Mouse (Mus musculus) adrenal gland, adult 8-10 months (tissue): Measurements from ENCODE around the gene Spty2d1. TPM values are rescaled to one million over a fixed set of nuclear protein-coding genes. Genes with fewer than 3 reads are reported as not detected.
A peak's percentile ranks its signal among the peaks of the same experiment; 100 is the strongest.
"Not testable (repeated sequence)": the region's sequence is repeated elsewhere in the genome, so short reads cannot be mapped to it uniquely, and the experiment has no call there.

Source experiments
- DNase-seq: peaks from one replicate; pipeline ENCODE4 v3.0.0; 2022
- total RNA-seq, 4 experiments: library from RNA; stranded (reverse); gene quantifications; 2 replicates each; pipeline ENCODE4 v1.2.4; 2022

Spty2d1 gene
- 10 to 100 TPM; 17.3 to 19.7 (median 18.9) TPM for total RNA-seq

DNA sequence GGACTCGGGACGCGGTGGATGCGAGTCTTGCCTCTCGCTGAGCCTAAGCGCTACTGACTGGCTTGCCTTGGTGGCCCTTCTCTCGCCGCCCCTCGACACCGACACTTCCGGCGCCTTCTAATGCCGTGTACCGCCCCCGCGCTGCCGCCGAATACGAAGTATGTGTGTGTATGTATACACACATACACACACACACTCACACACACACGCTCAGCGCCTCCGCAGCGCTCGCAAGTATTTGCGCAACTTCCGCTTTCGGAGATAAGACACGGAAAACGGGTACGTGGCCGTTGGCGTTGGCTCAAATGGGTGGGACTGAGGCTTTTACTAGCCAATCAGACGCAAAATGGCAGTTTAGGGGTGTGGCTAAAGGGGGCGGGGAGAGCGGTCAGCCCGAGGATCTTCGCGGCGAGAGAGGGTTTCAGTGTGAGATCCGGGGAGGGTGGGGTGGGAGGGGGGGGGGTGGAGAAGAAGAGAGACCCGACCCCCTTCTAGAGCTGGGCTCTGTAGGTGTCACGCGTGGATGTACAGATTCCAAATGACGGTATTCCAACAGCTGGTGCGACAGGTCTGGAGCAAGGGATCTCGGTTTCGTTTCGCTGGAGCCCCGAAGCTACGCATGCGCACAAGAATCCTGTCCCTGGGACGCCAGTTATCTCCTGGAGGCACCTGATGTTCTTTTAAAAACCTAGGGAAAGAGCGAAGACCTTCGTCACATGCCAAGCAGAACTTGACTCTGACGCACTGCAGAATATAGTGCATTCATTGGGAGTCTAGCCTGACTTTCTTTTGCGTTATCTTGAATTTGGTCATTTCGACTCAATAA, at the start of gene Spty2d1:
TSS of gene Spty2d1 (minus strand) at position 244 of the 826 bp plus-strand sequence.
- peak; percentile 98 for DNase-seq

DNA sequence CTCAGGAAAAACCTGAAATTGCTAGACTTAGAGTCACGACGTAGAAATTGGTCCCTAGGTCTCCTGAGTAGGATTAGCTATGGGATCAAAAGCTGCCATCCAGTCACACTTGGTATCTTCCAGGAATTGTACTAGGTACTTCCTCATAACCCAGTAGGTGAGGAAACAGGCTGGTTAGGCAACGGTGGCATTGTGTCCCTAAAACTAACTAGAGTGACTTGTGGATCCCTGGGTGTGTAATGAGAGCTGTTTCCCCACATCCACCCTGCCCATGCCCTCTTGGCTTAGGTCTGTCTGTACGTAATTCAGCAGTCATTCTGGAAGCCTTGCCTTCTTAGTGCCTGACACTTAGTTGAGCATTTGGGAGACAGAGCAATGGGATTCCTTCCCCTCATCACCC, 48.1 kb upstream of the Spty2d1 start:
- no peak for DNase-seq

DNA sequence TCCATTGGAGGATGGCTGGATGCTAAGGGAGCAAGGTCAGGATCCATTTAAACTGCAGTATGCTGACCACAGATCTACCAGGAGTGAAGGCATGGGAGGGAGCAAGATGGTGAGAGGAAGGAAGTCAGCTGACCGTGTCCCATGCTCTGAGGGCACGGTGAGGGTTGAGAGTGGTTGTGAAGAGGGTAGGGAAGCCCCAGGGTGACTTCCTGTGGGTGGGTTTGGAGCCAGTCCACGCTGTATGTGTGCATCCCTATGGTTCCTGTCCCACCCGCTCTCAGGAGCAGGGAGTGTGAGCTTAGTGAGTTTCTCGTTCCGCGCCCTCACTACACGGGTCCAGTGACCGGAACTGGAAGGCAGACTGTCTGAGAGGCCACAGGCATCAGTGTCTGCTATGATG, 47.5 kb upstream of the Spty2d1 start:
- DNase-seq: no peak

DNA sequence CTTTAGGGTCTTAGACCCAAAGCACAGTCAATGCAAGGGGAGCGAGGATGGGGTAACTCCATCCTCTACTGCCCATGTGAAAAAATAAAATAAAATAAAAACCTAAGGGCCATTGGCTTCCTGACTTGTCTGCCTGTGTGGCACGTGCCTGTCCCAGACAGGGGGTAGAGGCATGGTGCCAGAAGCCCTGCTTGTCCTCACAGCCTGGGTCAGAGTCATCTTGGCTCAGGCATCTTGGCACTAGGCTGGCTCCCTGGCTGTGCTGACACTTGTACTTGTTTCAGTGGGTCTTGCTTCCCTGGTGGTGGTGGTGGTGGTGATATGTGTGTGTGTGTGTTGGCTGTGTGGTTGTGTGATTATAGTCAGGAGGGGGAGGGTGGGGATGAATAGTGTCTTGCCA, 46.5 kb upstream of the Spty2d1 start:
- peak; percentile 60 for DNase-seq

DNA sequence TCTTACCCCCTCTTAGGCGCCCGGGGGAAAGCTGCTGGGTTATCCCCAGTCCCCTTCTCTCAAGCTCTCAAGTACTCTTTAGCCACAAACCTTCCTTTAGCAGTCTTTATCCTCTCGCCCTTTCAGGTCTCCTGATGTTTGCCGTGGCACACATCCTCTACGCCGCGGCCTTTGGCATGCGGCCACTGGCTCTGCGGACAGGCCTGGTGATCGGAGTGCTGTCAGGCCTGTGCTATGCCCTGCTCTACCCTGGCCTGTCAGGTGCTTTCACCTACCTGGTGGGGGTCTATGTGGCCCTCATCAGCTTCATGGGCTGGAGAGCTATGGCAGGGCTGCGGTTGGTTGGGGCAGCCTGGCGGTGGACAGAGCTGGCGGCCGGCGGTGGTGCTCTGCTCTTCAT, 45.1 kb upstream of the Spty2d1 start:
- DNase-seq: no peak

DNA sequence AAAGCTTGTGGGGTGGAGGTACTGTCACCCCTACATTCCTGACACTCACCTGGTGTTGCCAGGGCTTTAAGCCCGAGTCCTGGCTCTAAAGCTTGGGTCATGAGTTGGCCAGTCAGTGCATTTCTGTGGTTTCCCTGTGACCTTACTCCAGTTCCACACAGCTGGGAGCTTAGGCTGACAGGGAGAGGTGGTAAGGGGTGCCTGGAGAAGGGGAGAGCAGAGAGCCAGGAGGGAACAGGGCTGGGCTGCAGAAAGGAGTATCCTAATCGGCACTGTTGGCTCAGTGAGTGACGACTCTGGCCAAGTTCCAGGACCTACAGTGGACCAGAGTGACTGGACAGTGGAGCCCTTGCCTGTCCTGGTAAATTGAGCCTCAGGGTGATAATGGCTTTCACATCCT, 44.1 kb upstream of the Spty2d1 start:
- DNase-seq: peak; percentile 60

DNA sequence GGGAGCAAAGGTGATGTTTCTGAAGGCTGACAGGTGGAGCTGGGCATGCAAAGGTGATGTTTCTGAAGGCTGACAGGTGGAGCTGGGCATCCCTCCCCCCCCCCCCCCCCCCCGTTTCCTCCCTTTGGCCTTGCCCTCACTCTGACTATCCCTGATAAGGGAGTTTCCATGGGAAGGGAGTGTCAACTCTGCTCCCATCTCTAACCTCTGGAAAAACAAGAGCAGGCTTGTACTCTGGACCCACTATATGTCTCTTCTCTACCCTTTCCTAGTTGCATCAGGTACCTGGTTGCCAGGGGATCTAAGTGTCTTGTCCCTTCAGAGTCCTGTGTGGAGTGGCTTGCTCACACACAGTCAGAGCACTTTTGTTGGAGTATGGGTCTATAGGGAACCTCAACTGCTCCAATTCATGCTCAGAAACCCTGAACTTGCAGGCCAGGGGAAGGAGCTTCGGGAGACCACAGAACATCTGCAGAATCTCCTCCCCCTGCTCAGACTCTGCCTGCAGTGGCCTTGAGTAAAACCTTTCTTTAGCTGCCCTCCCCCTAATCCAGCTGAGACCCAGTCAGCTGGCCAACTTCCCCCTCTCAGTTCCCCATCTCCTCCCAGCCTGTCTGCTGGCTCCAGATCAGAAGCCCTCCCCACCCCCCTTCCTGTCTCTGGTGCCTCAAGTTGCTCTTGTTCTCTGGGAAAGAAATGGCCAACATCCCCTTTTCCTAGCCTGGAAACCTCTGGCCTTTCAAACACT, 43.4 kb upstream of the Spty2d1 start:
- peak; percentile 58 for DNase-seq

DNA sequence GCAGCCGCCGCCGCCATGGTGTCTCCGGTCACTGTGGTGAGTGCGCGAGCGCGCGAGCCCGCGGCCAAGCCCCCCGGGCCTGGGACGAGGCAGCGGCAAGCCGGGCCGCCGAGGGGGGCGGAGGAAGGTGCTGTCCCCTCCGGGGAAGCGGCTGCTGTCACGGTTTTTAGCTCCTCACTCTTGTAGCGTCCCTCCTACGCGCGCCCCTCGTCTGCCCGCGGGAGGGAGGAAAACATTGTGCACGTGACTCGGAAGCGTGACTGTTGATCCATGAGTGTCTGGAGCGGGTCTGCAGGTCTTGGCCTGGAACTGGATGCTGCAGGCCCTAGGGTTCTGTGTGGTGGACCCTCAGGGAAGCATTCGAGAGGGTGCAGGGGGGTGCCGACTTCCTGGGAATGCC, 42.6 kb upstream of the Spty2d1 start:
- DNase-seq: peak; percentile 63

DNA sequence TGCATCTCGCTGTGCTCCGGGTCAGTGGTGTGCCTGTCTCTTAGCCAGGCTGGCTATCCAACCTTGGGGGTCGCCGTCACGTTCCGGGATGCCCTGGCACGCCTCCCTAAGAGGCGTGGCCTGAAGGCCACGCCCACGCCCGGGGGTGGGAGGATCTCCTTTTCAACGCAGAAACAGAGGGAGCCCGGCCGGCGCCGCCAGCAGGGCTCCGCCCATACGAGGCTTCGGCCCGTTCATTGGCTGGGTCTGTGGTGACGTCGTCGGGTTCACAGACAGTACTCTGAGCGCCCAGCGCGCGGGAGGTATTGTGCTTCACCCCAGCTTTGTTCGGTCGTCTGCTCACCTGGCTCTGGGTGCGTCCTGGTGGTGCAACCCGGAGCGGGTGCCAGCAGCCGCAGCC, 42.2 kb upstream of the Spty2d1 start, which contains the start of gene Tmem86a:
TSS of gene Tmem86a (plus strand) at position 236 of the 400 bp plus-strand sequence.
- DNase-seq: peak; percentile 94

DNA sequence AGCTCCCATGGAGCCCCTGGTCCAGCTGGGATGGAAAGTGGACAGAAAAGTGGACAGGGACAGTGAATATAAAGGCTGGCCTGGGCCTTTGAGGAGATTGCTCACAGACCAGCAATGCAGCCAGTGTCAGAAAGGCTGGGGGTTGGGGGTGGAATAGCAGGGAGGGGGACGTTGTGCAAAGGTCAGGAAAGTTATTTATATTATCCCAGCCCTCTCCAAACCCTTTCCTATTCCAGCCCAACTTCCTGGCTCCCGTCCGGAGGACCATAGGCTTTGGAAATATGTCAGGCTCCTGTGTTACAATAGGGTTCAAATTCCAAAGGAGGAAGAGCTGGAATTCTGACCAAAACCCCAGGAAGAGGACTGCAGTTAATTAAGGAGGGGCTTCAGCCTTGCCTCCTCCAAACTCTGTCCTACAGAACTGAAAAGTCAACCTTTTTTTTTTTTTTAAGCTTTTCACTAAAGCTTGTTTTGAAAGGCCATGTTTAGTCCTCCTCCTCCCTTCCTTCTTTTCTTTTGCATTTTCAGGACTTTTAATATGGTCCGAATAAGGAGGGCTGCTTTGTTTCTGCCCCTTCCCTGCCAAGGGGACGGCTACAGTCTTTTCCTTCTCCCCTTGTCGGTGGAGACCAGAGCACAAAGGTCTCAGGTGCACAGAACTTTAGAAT, 34.7 kb upstream of the Spty2d1 start:
- no peak for DNase-seq

DNA sequence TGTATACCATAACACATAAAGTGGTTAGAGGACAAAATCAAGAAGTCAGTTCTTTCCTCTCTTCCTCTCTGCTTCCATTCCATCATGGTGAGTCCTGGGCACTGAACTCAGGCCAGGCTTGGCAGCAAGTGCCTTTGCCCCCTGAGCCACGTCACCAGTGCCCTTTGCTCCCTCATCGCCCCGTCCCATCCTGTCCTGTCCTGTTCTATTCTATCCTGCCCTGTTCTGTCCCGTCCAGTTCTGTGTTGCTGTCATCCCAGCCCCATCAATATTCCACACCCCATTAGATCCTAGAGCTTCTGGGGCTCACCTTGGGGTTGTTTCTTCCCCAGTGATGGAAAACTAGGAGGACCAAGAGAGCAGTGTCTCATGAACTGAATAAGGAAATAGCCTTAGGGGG, 33.9 kb upstream of the Spty2d1 start:
- no peak for DNase-seq

DNA sequence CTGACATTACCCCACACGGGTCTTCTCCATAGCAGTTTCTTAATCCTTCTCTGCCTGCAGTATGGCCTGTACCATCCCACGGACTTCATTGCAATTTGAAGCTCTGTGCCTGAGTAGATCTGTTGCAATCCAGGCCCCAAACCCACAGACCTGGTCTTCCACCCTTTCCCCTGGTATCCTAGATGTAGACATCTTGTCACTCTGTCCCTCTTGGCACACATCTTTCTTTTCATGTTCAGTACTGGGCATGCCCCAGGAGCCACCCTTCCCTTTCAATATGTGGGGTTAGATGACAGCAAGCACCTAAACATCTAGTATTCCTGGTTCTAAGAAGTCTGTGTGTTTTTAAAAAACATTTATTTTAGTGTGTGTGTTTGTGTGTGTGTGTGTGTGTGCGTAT, 33.5 kb upstream of the Spty2d1 start:
- no peak for DNase-seq

DNA sequence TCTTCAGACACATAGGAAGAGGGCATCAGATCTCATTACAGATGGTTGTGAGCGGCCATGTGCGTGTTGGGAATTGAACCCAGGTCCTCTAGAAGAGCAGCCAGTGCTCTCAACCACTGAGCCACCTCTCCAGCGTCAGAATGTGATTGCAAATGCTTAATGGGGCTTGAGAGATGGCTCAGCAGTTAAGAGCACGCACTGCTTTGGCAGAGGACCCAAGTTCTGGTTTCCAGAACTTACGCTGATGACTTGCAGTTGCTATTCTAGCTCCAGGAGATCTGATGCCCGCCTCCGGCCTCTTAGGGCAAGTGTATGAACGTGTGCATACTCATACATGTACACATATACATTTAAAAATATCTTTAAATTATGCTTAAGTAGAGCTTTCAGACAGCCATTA, 27.2 kb upstream of the Spty2d1 start:
- no peak for DNase-seq

DNA sequence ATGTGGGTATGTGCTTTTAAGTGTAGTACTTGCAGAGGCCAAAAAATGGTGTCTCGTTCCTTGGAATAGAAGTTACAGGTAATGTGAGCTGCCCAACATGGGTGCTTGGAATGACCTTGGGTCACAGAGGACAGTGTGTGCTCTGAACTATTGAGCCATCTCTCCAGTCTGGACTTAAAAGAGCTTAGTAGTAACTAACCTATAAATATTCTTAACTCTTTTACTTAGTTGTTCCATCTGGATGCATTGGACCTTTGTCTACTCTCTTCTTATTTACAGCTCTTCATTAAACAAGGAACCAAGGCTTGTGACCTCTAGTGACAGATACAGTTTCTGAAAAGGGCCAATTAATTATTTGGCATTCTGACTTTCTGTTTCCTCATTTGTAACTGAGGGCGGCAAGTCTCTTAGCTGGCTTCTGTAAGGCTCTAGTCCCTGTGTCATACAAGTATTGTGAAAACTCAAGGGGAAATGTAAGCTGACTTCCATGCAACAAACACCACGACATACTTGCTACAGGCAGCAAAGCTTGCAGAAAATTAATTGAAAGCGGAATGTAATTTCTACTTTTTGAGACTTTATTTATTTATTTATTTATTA, 26.7 kb upstream of the Spty2d1 start:
- no peak for DNase-seq

DNA sequence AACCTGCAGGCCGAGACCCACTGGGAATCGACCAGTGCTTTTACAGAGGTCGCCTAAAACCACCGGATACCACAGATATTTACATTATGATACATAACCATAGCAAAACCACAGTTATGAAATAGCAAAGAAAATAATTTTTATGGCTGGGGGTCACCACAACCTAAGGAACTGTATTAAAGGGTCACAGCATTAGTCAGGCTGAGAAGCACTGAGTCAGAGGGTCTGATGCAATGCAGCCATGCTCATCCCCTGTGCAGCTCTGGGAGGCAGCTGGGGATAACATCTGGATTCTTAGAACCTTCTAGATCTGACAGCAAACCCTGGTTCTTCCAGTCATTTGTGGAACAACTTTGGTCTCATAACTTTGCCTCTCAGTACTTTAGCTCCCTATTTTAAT, 23.2 kb upstream of the Spty2d1 start:
- no peak for DNase-seq

DNA sequence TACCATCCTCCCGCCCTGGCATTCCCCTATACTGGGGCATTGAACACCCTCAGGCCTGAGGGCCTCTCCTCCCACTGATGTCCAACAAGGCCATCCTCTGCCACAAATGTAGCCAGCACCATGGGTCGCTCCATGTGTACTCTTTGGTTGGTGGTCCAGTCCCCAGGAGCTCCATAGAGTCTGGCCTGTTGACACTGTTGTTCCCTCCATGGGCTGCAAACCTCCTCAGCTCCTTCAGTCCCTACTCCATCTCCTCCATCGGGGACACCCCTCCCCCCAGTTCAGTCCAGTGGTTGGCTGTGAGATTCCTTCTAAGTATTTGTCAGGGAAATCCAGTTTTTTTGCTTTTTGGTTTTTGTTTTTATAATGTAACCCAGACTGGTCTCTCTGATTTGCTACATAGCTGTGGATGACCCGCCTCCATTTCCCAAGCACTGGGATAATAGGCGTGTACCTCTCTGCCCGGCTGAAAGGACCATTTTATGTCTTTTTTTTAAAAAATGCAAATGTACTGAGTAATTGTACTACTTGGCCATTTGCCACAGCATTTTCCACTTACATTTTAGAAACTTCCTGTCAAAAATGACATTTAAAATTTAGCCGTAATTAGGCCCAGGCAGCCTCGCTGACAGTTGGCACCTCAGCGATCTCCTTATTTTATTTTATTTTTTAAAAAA, 22.4 kb upstream of the Spty2d1 start:
- no peak for DNase-seq

DNA sequence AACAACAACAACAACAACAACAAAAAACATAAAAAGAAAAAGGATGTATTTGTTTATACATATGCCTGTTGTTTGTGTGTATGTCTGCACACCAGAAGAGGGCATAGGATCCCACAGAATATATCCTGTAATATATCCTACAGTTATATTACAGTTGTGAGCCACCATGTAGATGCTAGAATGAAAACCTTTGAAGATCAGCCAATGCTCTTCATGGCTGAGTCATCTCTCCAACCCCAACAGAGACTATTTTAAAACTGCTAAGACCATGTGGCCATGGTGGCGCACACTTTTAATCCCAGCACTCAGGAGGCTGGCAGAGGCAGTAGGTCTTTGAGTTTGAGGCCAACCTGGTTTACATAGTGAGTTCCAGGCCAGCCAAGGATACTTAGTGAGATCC, 19.3 kb upstream of the Spty2d1 start:
- DNase-seq: no peak

DNA sequence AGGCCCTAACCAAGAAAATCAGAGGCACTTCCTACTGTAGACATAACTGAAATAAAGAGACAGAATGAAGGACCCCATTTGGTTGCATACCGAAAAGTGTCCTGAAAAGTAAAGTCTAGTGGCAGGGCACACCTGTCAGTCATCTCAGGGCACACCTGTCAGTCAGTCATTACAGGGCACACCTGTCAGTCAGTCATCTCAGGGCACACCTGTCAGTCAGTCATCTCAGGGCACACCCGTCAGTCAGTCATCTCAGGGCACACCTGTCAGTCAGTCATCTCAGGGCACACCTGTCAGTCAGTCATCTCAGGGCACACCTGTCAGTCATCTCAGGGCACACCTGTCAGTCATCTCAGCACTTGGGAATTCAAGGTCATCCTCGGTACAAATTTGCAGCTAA, 18.7 kb upstream of the Spty2d1 start:
- not testable (repeated sequence) for DNase-seq

DNA sequence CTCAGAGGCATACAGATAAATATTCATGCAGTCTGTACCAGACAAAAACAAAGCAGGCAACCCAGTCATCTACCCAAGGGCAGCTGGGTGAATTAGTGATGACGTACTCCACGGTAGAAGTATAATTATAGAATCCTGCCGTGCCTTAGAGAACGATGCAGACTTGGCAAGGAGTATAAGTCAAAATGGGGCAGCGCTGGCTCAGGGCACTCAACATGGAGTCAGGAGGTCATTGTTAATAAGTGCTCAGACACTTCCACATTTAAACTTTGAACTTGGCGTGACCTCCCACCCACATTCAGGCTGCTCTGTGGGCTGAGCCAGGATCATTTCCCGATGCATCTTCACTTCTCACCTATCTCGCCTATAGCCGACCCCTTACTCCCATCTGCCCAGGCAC, 17.2 kb upstream of the Spty2d1 start:
- no peak for DNase-seq

DNA sequence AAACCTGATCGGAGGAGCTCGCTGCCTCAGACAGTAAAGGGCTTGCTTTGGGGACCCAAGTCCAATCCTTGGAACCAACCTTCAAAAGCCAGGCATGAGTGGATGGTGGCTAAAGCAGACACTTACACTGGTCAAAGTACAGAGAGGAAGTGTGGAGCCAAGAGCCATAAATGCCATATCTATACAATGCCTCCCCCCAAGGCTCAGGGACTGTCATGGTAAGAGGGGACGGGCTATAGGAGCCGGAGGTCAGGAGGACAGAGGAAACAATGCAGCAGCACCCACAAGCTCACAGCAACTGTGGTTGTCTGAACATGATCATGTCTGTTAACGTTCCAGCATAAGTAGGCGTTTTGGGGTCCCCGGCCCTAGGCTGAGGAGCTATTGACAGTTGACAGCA, 16.2 kb upstream of the Spty2d1 start:
- DNase-seq: no peak

DNA sequence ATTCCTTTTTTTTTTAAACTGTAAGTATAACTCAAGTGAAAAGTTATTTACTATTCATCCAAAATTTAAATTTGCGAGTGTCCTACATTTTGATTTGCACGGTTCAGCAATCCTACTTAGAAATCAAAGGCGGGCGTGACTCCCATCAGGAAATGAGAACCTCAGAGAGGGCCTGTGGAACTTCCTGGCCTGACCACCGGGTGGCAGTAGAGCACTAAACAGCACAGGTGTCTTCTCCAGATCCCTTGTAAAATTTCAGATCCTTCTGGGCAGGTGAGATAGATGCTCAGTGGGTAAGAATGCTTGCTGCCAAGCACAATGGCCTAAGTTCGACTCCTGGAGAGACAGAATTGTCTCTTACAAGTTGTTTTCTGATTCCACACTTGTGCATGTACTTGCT, 15.3 kb upstream of the Spty2d1 start:
- DNase-seq: peak; percentile 53

DNA sequence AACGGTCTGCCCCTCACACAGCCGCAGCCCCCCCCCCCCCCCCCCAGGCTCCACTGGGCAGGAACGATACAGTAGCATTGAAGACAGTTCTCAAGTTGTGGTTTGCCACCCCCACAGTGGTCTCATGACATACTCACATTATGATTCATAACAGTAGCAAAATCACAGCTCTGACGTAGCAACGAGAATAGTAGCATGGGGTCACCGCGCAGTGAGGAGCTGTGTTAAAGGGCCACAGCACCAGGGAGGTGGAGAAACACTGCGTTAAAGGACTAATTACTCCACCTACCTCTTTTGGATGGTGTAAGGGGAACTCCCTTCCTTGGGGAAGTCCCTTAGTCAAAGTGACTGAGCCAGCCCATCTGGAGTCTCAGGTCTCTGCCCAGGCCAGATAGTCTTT, 14.3 kb upstream of the Spty2d1 start:
- DNase-seq: no peak
